Mouse (Mus musculus) liver, postnatal 0 days (tissue): ENCODE results near the gene Tgfbr1. TPM values are rescaled to one million over a fixed set of nuclear protein-coding genes. Genes with fewer than 3 reads are reported as not detected.
A peak's percentile ranks its signal among the peaks of the same experiment; 100 is the strongest.

Source experiments
- ATAC-seq: fragments of 200-750 bp; cut with Nextera tagmentation; 2 replicates; pipeline ENCODE4 v1.8.0; 2017; ENCODE audit warnings: mild to moderate bottlenecking, moderate library complexity
- DNase-seq: peaks from one replicate; pipeline ENCODE4 v3.0.0-alpha.2; 2016
- H3K27ac ChIP-seq: fragments of 300-500 bp; sonication (generic); 2 replicates; pipeline ENCODE4 v1.5.1; 2014; ENCODE audit warnings: antibody characterized with exemption, moderate library complexity, mild to moderate bottlenecking, low read depth
- H3K27me3 ChIP-seq: fragments of 300-500 bp; sonication (generic); 2 replicates; pipeline ENCODE4 v1.6.1; 2014; ENCODE audit warnings: low read length, control low read depth, mixed read lengths; ENCODE audit not compliant: insufficient read depth
- H3K36me3 ChIP-seq: fragments of 300-500 bp; sonication (generic); replicated peaks from 2 replicates; pipeline ENCODE4 v1.6.1; 2014; ENCODE audit warnings: mild to moderate bottlenecking, control low read depth, low read length, moderate library complexity, mixed read lengths; ENCODE audit not compliant: insufficient read depth
- H3K4me1 ChIP-seq: fragments of 300-500 bp; sonication (generic); 2 replicates; pipeline ENCODE4 v1.6.1; 2014; ENCODE audit warnings: antibody characterized with exemption, mild to moderate bottlenecking, control low read depth; ENCODE audit not compliant: insufficient read depth
- H3K4me2 ChIP-seq: fragments of 300-500 bp; sonication (generic); 2 replicates; pipeline ENCODE4 v1.6.1; 2014; ENCODE audit warnings: low read depth, mild to moderate bottlenecking, low read length, moderate library complexity, mixed read lengths
- H3K4me3 ChIP-seq: fragments of 300-500 bp; sonication (generic); 2 replicates; pipeline ENCODE4 v1.5.1; 2014; ENCODE audit warnings: low read depth, low read length
- H3K9ac ChIP-seq: fragments of 300-500 bp; sonication (generic); replicated peaks from 2 replicates; pipeline ENCODE4 v1.6.1; 2014; ENCODE audit warnings: mild to moderate bottlenecking, moderate library complexity
- H3K9me3 ChIP-seq: fragments of 300-500 bp; sonication (generic); 2 replicates; pipeline ENCODE4 v1.6.1; 2016; ENCODE audit warnings: mild to moderate bottlenecking, control low read depth, low read length, mixed read lengths
- CTCF ChIP-seq: sonication (generic); IDR thresholded peaks from 2 replicates; pipeline ENCODE4 v1.5.1; 2016; ENCODE audit warnings: antibody characterized with exemption, low read depth
- EP300 ChIP-seq: IDR thresholded peaks from 2 replicates; pipeline ENCODE4 v1.6.1; 2016; ENCODE audit warnings: antibody characterized with exemption, low read depth, mild to moderate bottlenecking
- WGBS: fragments of 180-500 bp; shearing (Covaris S2); extraction: QIAGEN DNeasy Blood & Tissue Kit; methylation state at CpG from one replicate; pipeline ENCODE4 v1.1.7; 2014; ENCODE audit not compliant: insufficient replicate concordance; 5-methylcytosine and 5-hydroxymethylcytosine counted together
- polyA plus RNA-seq: library from polyadenylated mRNA; unstranded; fragments of >200 nt; fragmentation: Nextera tagmentation; extraction: Ambion mirVana; gene quantifications from 2 replicates; pipeline ENCODE4 v1.2.1, GENCODE M21; 2015

Gene Tgfbr1
- 3.7 and 5.2 TPM in 2 replicates for polyA plus RNA-seq

DNA sequence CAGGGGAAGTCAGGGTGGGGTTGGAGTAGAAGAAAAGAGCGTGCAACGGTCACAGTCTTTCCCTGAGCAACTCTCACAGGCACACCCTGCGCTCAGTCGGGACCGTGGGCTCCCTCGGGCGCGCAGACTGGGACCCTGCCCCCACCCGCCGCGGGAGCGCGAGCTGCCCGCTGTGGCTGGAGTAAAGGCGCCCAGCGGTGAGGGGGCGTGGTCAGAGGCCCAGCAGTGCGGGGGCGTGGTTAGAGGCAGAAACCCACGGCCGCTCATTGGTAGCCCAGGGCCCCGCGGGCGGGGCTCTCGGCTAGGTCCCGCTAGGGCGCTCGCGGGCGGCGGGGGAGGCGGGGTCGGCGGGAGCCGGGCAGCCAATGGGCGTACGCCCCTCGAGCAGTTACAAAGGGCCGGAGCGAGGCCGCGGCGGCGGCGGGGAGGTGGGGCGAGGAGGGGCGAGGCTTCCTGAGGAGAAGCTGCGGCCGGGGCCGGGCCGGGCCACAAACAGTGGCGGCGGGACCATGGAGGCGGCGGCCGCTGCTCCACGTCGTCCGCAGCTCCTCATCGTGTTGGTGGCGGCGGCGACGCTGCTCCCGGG is at the start of gene Tgfbr1:
Gene Tgfbr1 (plus strand): TSS at position 420 of the 586 bp plus-strand sequence.
- no peaks in the 10 kb centered on the region for H3K27me3 ChIP-seq
- H3K4me3 ChIP-seq, result peak within 1 kb of the TSS; percentile 95
- peak within 1 kb of the TSS; percentile 100 for H3K4me2 ChIP-seq
- peak within 1 kb of the TSS; percentile 99 for H3K27ac ChIP-seq
- no peak for TF ChIP-seq CTCF
- TF ChIP-seq EP300, result no peak
- DNase-seq (peak; percentile 99), ATAC-seq (peak; percentile 98)
- 0% methylated on average over 37 of the region's 65 CpGs for WGBS
- no peaks in the 10 kb centered on the region for H3K9me3 ChIP-seq
- peak within 1 kb of the TSS; percentile 87 for H3K9ac ChIP-seq
- peaks cover 19% of the 10 kb centered on the region for H3K4me1 ChIP-seq
- H3K36me3 ChIP-seq, result no peaks in the 10 kb centered on the region

DNA sequence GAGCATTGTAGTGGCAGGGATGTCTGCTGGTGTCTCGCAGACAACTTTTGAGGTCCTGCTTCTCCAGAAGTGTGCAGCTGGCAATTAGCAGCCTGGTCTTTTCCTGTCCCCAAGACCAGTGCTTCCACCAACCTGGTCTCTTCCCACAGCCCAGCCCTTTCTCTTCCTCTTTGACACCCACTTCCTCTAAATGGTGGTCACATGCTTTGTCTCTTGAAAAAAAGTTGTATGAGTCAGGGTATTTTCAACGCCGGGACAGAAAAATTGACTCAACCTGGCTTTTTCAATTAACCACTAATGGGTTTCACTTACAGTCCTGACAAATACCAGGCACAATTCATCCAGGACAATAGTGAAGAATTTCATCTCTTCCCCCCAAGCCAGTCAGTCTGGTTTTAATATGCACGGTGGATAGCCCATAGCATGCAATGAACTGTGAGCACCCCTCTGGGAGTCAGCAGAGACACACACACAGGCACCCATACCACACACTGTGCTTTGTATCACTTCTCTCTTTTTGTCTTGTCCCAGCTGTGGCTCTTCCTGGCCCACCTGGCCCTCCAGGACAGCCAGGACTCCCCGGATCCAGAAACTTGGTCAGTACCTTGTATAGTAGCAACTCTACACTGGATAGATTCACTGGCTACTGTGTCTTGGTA is 49.6 kb upstream of the Tgfbr1 start:
- H3K4me2 ChIP-seq, result peak overlapping the region; percentile 35; the same call in 1 of the 2 replicates
- H3K27me3 ChIP-seq, result no peaks in the 10 kb centered on the region
- peaks cover 7% of the 10 kb centered on the region for H3K4me1 ChIP-seq
- peak overlapping the region; percentile 62; the same call in 1 of the 2 replicates for H3K27ac ChIP-seq
- 37% methylated on average over 5 of the region's 5 CpGs for WGBS
- DNase-seq (no peak), ATAC-seq (peak; percentile 41)
- H3K9ac ChIP-seq, result no peak overlapping the region
- no peaks in the 10 kb centered on the region for H3K36me3 ChIP-seq
- H3K4me3 ChIP-seq, result no peak overlapping the region
- peaks cover 6% of the 10 kb centered on the region; the same call in 1 of the 2 replicates for H3K9me3 ChIP-seq
- TF ChIP-seq EP300 (no peak), CTCF (no peak)

DNA sequence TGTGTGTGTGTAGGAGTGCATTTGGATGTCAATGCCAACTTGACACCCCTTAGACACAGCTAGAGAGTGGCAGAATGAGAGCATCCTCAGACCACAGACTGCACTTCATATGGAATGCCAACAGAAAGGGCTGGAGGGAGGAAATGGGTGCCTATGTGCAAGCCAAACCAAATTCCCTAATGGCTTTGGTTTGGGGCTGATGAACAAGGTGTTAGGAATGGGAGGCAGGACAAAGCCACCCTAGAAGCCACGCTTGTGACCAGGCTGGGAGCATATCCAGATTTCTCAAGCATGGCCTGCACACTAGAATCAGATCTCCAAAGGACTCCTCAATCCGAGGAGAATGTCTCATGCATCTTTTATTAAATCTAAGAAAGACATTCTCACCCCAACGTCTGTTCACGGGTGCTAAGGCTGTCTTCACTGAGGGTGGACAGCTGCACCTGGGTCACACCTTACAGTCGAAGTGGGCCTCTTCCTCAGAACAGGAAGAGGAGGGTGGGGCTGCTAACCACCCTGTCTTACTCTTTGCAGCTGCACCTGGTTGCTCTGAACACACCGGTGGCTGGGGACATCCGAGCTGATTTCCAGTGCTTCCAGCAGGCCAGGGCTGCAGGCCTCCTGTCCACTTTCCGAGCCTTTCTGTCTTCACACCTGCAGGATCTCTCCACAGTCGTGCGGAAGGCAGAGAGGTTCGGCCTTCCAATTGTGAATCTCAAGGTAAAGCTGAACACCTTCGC is 43.0 kb upstream of the Tgfbr1 start:
- Histone ChIP-seq H3K9me3 (no peaks in the 10 kb centered on the region), H3K4me2 (no peak overlapping the region), H3K4me3 (no peak overlapping the region), H3K36me3 (no peaks in the 10 kb centered on the region), H3K9ac (no peak overlapping the region), H3K4me1 (peaks cover 4% of the 10 kb centered on the region; the same call in 1 of the 2 replicates), H3K27me3 (no peaks in the 10 kb centered on the region), H3K27ac (no peak overlapping the region)
- ATAC-seq (no peak), DNase-seq (no peak)
- WGBS, result 61% methylated on average over 12 of the region's 12 CpGs
- TF ChIP-seq EP300 (no peak), CTCF (no peak)

DNA sequence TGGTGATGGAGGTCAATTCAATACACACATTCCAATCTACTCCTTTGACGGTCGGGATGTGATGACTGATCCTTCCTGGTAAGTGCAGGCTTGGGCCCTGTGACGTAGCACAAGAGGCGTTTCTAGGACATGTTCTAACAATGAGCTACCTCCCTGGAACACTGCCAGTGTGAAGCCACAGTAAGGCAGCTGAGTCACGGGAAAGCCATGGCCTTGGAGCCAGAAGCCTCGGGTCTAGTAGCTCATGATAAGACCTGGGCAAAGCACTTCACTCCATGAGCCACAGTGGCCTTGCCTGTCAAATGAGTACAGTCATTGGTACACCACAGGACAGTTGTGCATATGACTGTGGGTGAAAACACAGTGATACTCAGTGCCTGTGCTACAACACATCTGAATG is 42.2 kb upstream of the Tgfbr1 start:
- Histone ChIP-seq H3K4me2 (no peak overlapping the region), H3K27me3 (no peaks in the 10 kb centered on the region), H3K27ac (no peak overlapping the region), H3K9me3 (no peaks in the 10 kb centered on the region), H3K9ac (no peak overlapping the region), H3K4me1 (peaks cover 4% of the 10 kb centered on the region; the same call in 1 of the 2 replicates), H3K4me3 (no peak overlapping the region), H3K36me3 (no peaks in the 10 kb centered on the region)
- ATAC-seq (peak; percentile 69), DNase-seq (peak; percentile 53)
- 37% methylated on average over 6 of the region's 6 CpGs for WGBS
- TF ChIP-seq EP300 (no peak), CTCF (no peak)

DNA sequence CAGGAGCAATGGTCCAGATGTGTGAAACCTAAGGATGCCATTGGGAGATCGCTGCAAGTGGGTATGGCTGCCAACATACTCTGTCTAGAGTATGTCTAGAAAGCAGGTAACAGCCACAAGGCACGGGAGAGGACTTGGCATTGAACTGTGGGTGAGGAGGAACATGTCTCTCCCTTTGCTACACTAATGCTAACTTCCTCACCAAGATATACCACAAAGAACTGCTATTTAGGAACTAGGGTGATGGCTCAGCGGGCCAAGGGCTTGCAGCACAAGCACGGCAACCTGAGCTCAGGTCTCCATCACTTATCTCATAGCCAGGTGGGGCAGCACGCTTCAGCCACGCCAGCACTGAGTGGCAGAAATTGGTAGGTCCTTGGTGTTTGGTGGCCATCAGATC is 41.6 kb upstream of the Tgfbr1 start:
- H3K4me1 ChIP-seq, result peaks cover 4% of the 10 kb centered on the region; the same call in 1 of the 2 replicates
- 58% methylated on average over 6 of the region's 6 CpGs for WGBS
- no peaks in the 10 kb centered on the region for H3K36me3 ChIP-seq
- H3K4me3 ChIP-seq, result no peak overlapping the region
- no peaks in the 10 kb centered on the region for H3K27me3 ChIP-seq
- no peak overlapping the region for H3K27ac ChIP-seq
- no peak for TF ChIP-seq EP300
- no peak for TF ChIP-seq CTCF
- no peak overlapping the region for H3K9ac ChIP-seq
- no peak for DNase-seq
- no peaks in the 10 kb centered on the region for H3K9me3 ChIP-seq
- no peak overlapping the region for H3K4me2 ChIP-seq
- ATAC-seq, result no peak

DNA sequence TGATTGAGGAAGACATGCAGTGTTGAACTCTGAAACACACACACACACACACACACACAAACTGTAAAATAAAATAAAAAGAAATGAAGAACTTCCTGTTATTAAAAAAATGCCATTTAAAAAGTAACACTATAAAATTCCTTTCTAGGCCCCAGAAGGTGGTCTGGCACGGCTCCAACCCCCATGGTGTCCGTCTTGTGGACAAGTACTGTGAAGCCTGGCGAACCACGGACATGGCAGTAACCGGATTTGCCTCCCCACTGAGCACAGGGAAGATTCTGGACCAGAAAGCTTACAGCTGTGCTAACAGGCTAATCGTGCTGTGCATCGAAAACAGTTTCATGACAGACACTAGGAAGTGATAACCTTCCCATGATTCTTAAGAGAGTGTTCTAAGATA is 41.1 kb upstream of the Tgfbr1 start:
- Histone ChIP-seq H3K9me3 (no peaks in the 10 kb centered on the region), H3K4me3 (no peak overlapping the region), H3K4me1 (peaks cover 4% of the 10 kb centered on the region; the same call in 1 of the 2 replicates), H3K4me2 (no peak overlapping the region), H3K9ac (no peak overlapping the region), H3K27me3 (no peaks in the 10 kb centered on the region), H3K36me3 (no peaks in the 10 kb centered on the region), H3K27ac (no peak overlapping the region)
- no peak for ATAC-seq
- WGBS, result 78% methylated on average over 7 of the region's 7 CpGs
- no peak for TF ChIP-seq CTCF
- TF ChIP-seq EP300, result no peak
- no peak for DNase-seq
